Mouse (Mus musculus): ENCODE measurements at regions not wholly inside any gene's neighbourhood (a gene's known extent, or its start where the extent isn't known, plus 50 kb on each side); places are given as distances from the start of the nearest gene placed in this dataset.

- TF ChIP-seq CTCF (IDR thresholded peaks at IDR 0.05; ENCODE audit: low read depth) = no peak
- TF ChIP-seq EP300 (IDR thresholded peaks at IDR 0.05; ENCODE audit: low read depth) = no peak
These were observed 301.8 kb downstream of the Htr7 start for GRCm38 (mm10) chr19:35755494-35755893.
